Mouse (Mus musculus) macrophage (primary cell): ENCODE measurements at regions not wholly inside any gene's neighbourhood (a gene's known extent, or its start where the extent isn't known, plus 50 kb on each side); places are given as distances from the start of the nearest gene placed in this dataset.

Experiments
- H3K27ac ChIP-seq: fragments of 350-480 bp; formaldehyde crosslinking; 2 replicates; pipeline ENCODE4 v1.9.0; 2021
- H3K36me3 ChIP-seq: fragments of 350-480 bp; formaldehyde crosslinking; 2 replicates; pipeline ENCODE4 v1.9.0; 2021; ENCODE audit errors: inconsistent target
- H3K4me3 ChIP-seq: fragments of 350-480 bp; formaldehyde crosslinking; 2 replicates; pipeline ENCODE4 v1.9.0; 2021; ENCODE audit errors: inconsistent target
- H3K79me2 ChIP-seq: fragments of 350-480 bp; formaldehyde crosslinking; 2 replicates; pipeline ENCODE4 v1.9.0; 2021; ENCODE audit errors: inconsistent target
- WGBS: methylation state at CpG from one replicate; pipeline ENCODE4 v1.1.7; 2026; ENCODE audit warnings: inconsistent platforms; ENCODE audit not compliant: missing documents; 5-methylcytosine and 5-hydroxymethylcytosine counted together

GRCm38 (mm10) chr12:74434874-74435273 lies 118.7 kb upstream of the Gm11042 start:
- no peaks in the 10 kb centered on the region for H3K79me2 ChIP-seq
- H3K36me3 ChIP-seq: no peaks in the 10 kb centered on the region
- H3K4me3 ChIP-seq: no peak overlapping the region
- WGBS: 87% methylated on average over 4 of the region's 4 CpGs
- no peak overlapping the region for H3K27ac ChIP-seq

- no peak overlapping the region for H3K27ac ChIP-seq
- WGBS: 75% methylated on average over 2 of the region's 2 CpGs
- H3K4me3 ChIP-seq: no peak overlapping the region
- H3K79me2 ChIP-seq: no peaks in the 10 kb centered on the region
- H3K36me3 ChIP-seq: no peaks in the 10 kb centered on the region
These were observed 98.5 kb upstream of the Gm11042 start for GRCm38 (mm10) chr12:74414738-74415137.

GRCm38 (mm10) chr12:74410511-74410910 lies 94.3 kb upstream of the Gm11042 start:
- H3K79me2 ChIP-seq: no peaks in the 10 kb centered on the region
- no peak overlapping the region for H3K4me3 ChIP-seq
- no peaks in the 10 kb centered on the region for H3K36me3 ChIP-seq
- no peak overlapping the region for H3K27ac ChIP-seq
- WGBS: 91% methylated on average over 2 of the region's 2 CpGs

- no peaks in the 10 kb centered on the region for H3K79me2 ChIP-seq
- no peak overlapping the region for H3K27ac ChIP-seq
- H3K4me3 ChIP-seq: no peak overlapping the region
- H3K36me3 ChIP-seq: no peaks in the 10 kb centered on the region
- WGBS: 89% methylated on average over 3 of the region's 3 CpGs
These were observed 91.4 kb upstream of the Gm11042 start for GRCm38 (mm10) chr12:74407591-74408095.

- H3K27ac ChIP-seq: no peak overlapping the region
- 77% methylated on average over 6 of the region's 6 CpGs for WGBS
- no peaks in the 10 kb centered on the region for H3K79me2 ChIP-seq
- H3K4me3 ChIP-seq: no peak overlapping the region
- H3K36me3 ChIP-seq: no peaks in the 10 kb centered on the region
These were observed 73.6 kb upstream of the Gm11042 start for GRCm38 (mm10) chr12:74389811-74390210.
